Mouse (Mus musculus) R1 (cell line): ENCODE measurements at regions not wholly inside any gene's neighbourhood (a gene's known extent, or its start where the extent isn't known, plus 50 kb on each side); places are given as distances from the start of the nearest gene placed in this dataset.

Experiments used
- DNase-seq: peaks from one replicate; pipeline ENCODE4 v3.0.0-alpha.2; 2018; ENCODE audit warnings: low read depth, low spot score

- no peak for DNase-seq
These were observed 59.0 kb upstream of the Cd180 start for GRCm38 (mm10) chr13:102634236-102634957.

GRCm38 (mm10) chr13:102636032-102636431 is 57.3 kb upstream of the Cd180 start:
- no peak for DNase-seq

- DNase-seq = no peak
These were observed 56.3 kb upstream of the Cd180 start for GRCm38 (mm10) chr13:102637059-102637458.

GRCm38 (mm10) chr13:102639651-102640050 is 53.7 kb upstream of the Cd180 start:
- DNase-seq = no peak

- no peak for DNase-seq
These were observed 53.2 kb upstream of the Cd180 start for GRCm38 (mm10) chr13:102640171-102640570.
